Mouse (Mus musculus) brain, embryonic 14.5 days (tissue): ENCODE measurements around the gene Arhgef2.

Experiments
- CTCF ChIP-seq: fragments of 200-500 bp; IDR thresholded peaks from 2 replicates; pipeline ENCODE4 v1.5.1; 2012; ENCODE audit warnings: inconsistent platforms, mild to moderate bottlenecking, moderate library complexity, borderline replicate concordance; ENCODE audit not compliant: insufficient read depth, insufficient read length; ENCODE audit errors: extremely low read depth
- POLR2A ChIP-seq: fragments of 200-500 bp; IDR thresholded peaks from 2 replicates; pipeline ENCODE4 v1.6.1; 2012; ENCODE audit warnings: mild to moderate bottlenecking, inconsistent platforms, borderline replicate concordance; ENCODE audit not compliant: poor library complexity, insufficient read depth, insufficient read length, severe bottlenecking; ENCODE audit errors: extremely low read depth

GRCm38 (mm10) chr3:88651669-88652618, 46.2 kb downstream of the Arhgef2 start:
- TF ChIP-seq POLR2A (no peak), CTCF (no peak)
